In genomic region chr11:121420830-121421552, GRCm38 (mm10) we compare ENCODE assay signal across 8 mouse cellular contexts. TPM values are rescaled to one million over a fixed set of nuclear protein-coding genes. Genes with fewer than 3 reads are reported as not detected.
DNase-seq lines count a peak whose midpoint lies in the region; ATAC-seq and TF ChIP-seq lines count a peak whose summit lies in the region.

Gene Fn3krp (plus strand): TSS chr11:121421401.

- H3K4me2 ChIP-seq in forebrain, embryonic 13.5 days: peak within 1 kb of the TSS; percentile 84
- H3K4me2 ChIP-seq in liver, postnatal 0 days (ENCODE audit: low read depth, low read length): peak within 1 kb of the TSS; percentile 88
- H3K4me2 ChIP-seq in neural tube, embryonic 14.5 days (ENCODE audit: low read depth, low read length): peak within 1 kb of the TSS; percentile 69

- H3K4me3 ChIP-seq in ES-Bruce4 (ENCODE audit: low read depth, low read length): peak within 1 kb of the TSS; percentile 91
- H3K4me3 ChIP-seq in forebrain, embryonic 13.5 days: peak within 1 kb of the TSS; percentile 74
- peak within 1 kb of the TSS; percentile 89 for H3K4me3 ChIP-seq in liver, postnatal 0 days (ENCODE audit: low read depth, low read length)
- peak within 1 kb of the TSS; percentile 58 for H3K4me3 ChIP-seq in neural tube, embryonic 14.5 days (ENCODE audit: low read depth, low read length)

- H3K9ac ChIP-seq in ES-Bruce4 (ENCODE audit: low read depth, poor library complexity, severe bottlenecking): peak within 1 kb of the TSS; percentile 45
- H3K9ac ChIP-seq in forebrain, embryonic 13.5 days: peak within 1 kb of the TSS; percentile 80
- peak within 1 kb of the TSS; percentile 86 for H3K9ac ChIP-seq in liver, postnatal 0 days (replicated peaks)
- peak within 1 kb of the TSS; percentile 60 for H3K9ac ChIP-seq in neural tube, embryonic 14.5 days (replicated peaks; ENCODE audit: low read depth, low read length)

- no peaks in the 10 kb centered on the region for H3K4me1 ChIP-seq in ES-Bruce4 (ENCODE audit: control insufficient read depth, insufficient read depth, low read length)
- H3K4me1 ChIP-seq in forebrain, embryonic 13.5 days: peaks cover 17% of the 10 kb centered on the region
- H3K4me1 ChIP-seq in liver, postnatal 0 days (ENCODE audit: insufficient read depth): peaks cover 11% of the 10 kb centered on the region
- no peaks in the 10 kb centered on the region for H3K4me1 ChIP-seq in neural tube, embryonic 14.5 days (ENCODE audit: control insufficient read depth, insufficient read depth, low read length)

- H3K27ac ChIP-seq in ES-Bruce4 (ENCODE audit: insufficient read depth, low read length): no peak within 1 kb of the TSS; the same call in 1 of the 2 replicates
- H3K27ac ChIP-seq in forebrain, embryonic 13.5 days: peak within 1 kb of the TSS; percentile 78
- peak within 1 kb of the TSS; percentile 71 for H3K27ac ChIP-seq in liver, postnatal 0 days (ENCODE audit: low read depth)
- 0 out of 2 replicates have a peak within 1 kb of the TSS, but pooled peaks have one; percentile 44 for H3K27ac ChIP-seq in neural tube, embryonic 14.5 days (ENCODE audit: low read depth, low read length)

- no peaks in the 10 kb centered on the region for H3K36me3 ChIP-seq in ES-Bruce4 (ENCODE audit: control insufficient read depth, insufficient read depth, low read length, poor library complexity, severe bottlenecking)
- H3K36me3 ChIP-seq in forebrain, embryonic 13.5 days (ENCODE audit: poor library complexity, severe bottlenecking): 0 out of 2 replicates have a peak, but pooled peaks cover under 1% of the 10 kb centered on the region
- H3K36me3 ChIP-seq in liver, postnatal 0 days (replicated peaks; ENCODE audit: insufficient read depth, low read length): peaks cover 9% of the 10 kb centered on the region
- H3K36me3 ChIP-seq in neural tube, embryonic 14.5 days (ENCODE audit: control insufficient read depth, insufficient read depth, low read length): no peaks in the 10 kb centered on the region

- peak; percentile 100 for DNase-seq in heart, postnatal 10 days
- peak; percentile 98 for DNase-seq in large intestine, adult 2 months (ENCODE audit: low read depth, low spot score)
- DNase-seq in liver, postnatal 0 days: peak; percentile 100
- DNase-seq in testis, postnatal 10 days (ENCODE audit: low spot score): peak; percentile 100

- TF ChIP-seq POLR2A in ES-Bruce4 (IDR thresholded peaks at IDR 0.05; ENCODE audit: insufficient read depth, low read length): peak; percentile 70

- 2% methylated on average over 27 of the region's 28 CpGs for WGBS in forebrain, embryonic 13.5 days
- WGBS in large intestine, adult 2 months: 2% methylated on average over 28 of the region's 28 CpGs
- WGBS in liver, postnatal 0 days (ENCODE audit: insufficient replicate concordance): 2% methylated on average over 28 of the region's 28 CpGs
- WGBS in neural tube, embryonic 14.5 days: 1% methylated on average over 28 of the region's 28 CpGs

- TF ChIP-seq EP300 in ES-Bruce4 (IDR thresholded peaks at IDR 0.05; ENCODE audit: insufficient read depth, low read depth, low read length): no peak
- no peak for TF ChIP-seq EP300 in liver, postnatal 0 days (IDR thresholded peaks at IDR 0.05; ENCODE audit: low read depth)

- TF ChIP-seq CTCF in ES-Bruce4 (IDR thresholded peaks at IDR 0.05; ENCODE audit: low read depth, low read length): no peak
- TF ChIP-seq CTCF in liver, postnatal 0 days (IDR thresholded peaks at IDR 0.05; ENCODE audit: low read depth): peak; percentile 23

- ATAC-seq in cerebellum, adult (ENCODE audit: insufficient number of reproducible peaks, low FRiP score, low TSS enrichment): peak; percentile 98
- peak; percentile 100 for ATAC-seq in forebrain, embryonic 13.5 days
- peak; percentile 100 for ATAC-seq in liver, postnatal 0 days
- peak; percentile 100 for ATAC-seq in neural tube, embryonic 14.5 days (ENCODE audit: low read depth)

- no peaks in the 10 kb centered on the region for H3K27me3 ChIP-seq in ES-Bruce4 (ENCODE audit: control insufficient read depth, insufficient read depth, low read length, poor library complexity, severe bottlenecking)
- no peaks in the 10 kb centered on the region for H3K27me3 ChIP-seq in forebrain, embryonic 13.5 days
- H3K27me3 ChIP-seq in liver, postnatal 0 days (ENCODE audit: insufficient read depth, low read length): no peaks in the 10 kb centered on the region
- H3K27me3 ChIP-seq in neural tube, embryonic 14.5 days (ENCODE audit: control insufficient read depth, insufficient read depth, low read length): no peaks in the 10 kb centered on the region

- intact Hi-C loops in heart, postnatal 10 days (cut with DNase I): loop anchor here (1.0 to 5.0 kb wide), 2 partner anchors 33 to 69 kb away; partner anchors contain the start of genes Rab40b and Wdr45b

- no peaks in the 10 kb centered on the region for H3K9me3 ChIP-seq in ES-Bruce4 (replicated peaks; ENCODE audit: control insufficient read depth, insufficient read depth, low read length, poor library complexity, severe bottlenecking)
- no peaks in the 10 kb centered on the region for H3K9me3 ChIP-seq in forebrain, embryonic 13.5 days (replicated peaks)
- H3K9me3 ChIP-seq in liver, postnatal 0 days (ENCODE audit: low read length): no peaks in the 10 kb centered on the region
- H3K9me3 ChIP-seq in neural tube, embryonic 14.5 days (ENCODE audit: control insufficient read depth, low read length): no peaks in the 10 kb centered on the region

RNA-seq across cellular contexts. Expression of gene Fn3krp, which starts in this region (rescaled TPM):
- polyA plus RNA-seq in ES-Bruce4 (2011; ENCODE audit: insufficient read depth, insufficient read length, low read depth, missing spikeins): 15.6 and 15.7 TPM in 2 replicates
- 10.3 and 11.0 TPM in 2 replicates for polyA plus RNA-seq in forebrain, embryonic 13.5 days (2015; fragmentation: Nextera tagmentation; extraction: Ambion mirVana)
- total RNA-seq in heart, postnatal 10 days (2021): 1 to 10 TPM; 6.0 to 8.3 TPM
- 3.5 and 3.7 TPM in 2 replicates for polyA plus RNA-seq in large intestine, adult 2 months (2012; rRNA removed)
- polyA plus RNA-seq in liver, postnatal 0 days (2015; fragmentation: Nextera tagmentation; extraction: Ambion mirVana): 12.2 and 14.6 TPM in 2 replicates
- 8.6 and 9.2 TPM in 2 replicates for polyA plus RNA-seq in neural tube, embryonic 14.5 days (2014; fragmentation: Nextera tagmentation; extraction: Ambion mirVana)
